Mouse (Mus musculus) ES-Bruce4 (cell line): ENCODE results near the gene Akap13.
A peak's percentile ranks its signal among the peaks of the same experiment; 100 is the strongest.

Source experiments
- CTCF ChIP-seq: IDR thresholded peaks from one replicate; pipeline ENCODE4 v1.8.1; 2011; ENCODE audit warnings: low read depth, low read length
- EP300 ChIP-seq: IDR thresholded peaks from 2 replicates; pipeline ENCODE4 v1.6.1; 2011; ENCODE audit warnings: low read depth, low read length; ENCODE audit not compliant: insufficient read depth
- POLR2A ChIP-seq: IDR thresholded peaks from one replicate; pipeline ENCODE4 v1.8.1; 2011; ENCODE audit warnings: low read length; ENCODE audit not compliant: insufficient read depth

DNA sequence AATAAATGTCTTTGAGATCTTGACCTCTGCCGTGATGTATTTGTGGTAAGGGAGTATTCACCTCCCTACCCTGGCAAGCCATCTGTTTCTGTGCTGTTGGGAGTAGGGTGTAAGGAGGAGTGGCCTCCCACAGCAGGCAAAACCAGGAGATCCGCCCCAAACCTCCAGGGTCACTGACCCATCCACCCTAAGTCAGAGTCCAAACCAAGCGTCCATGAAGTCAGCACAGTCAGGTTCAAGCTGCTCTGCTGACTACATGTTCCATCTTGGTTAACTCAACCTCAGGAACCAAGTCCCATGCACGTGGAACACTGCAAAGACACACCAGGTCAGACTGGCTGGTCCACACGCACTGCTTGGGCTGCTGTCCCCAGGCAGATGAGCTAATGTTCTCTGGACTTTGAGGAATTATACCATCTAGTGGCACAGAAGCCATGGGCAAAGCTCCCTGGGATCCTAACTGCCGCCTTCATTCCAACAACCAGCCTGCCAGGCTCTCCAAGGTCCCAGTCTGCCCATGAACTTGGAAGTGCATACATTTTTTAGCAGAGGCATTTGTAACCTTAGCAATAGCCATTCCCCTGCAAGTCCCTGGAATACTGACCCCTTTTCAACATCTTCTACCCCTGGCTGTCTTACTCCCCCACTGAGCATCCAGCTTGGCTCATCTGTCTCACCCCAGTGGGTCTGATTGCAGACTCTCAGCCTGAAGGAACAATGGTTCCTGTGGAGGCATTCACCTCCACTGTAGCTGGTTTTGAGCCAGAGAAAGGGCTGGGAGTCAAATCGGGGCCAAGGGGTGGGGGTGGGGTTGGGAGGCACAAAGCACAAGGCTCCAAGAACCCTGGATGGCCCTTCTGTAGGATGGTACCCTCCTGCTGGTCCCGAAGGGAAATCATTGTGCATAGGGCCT, 299.5 kb downstream of the Akap13 start:
- TF ChIP-seq POLR2A, result no peak
- TF ChIP-seq EP300, result peak; percentile 66; the same call in 1 of the 2 replicates
- TF ChIP-seq CTCF, result no peak
